Comparison of ENCODE assay signal across 14 mouse cellular contexts in genomic region chr5:37822116-37822707, GRCm38 (mm10). TPM values are rescaled to one million over a fixed set of nuclear protein-coding genes. Genes with fewer than 3 reads are reported as not detected.
DNase-seq lines count a peak whose midpoint lies in the region; ATAC-seq and TF ChIP-seq lines count a peak whose summit lies in the region.
"Had no signal": no experiment of that assay in that cellular context is flagged by ENCODE, and none has a peak within 500 bp of the region (broad histone marks: within the 10 kb centered on the region; RNA-seq: fewer than 3 reads in every experiment).

No protein-coding gene starts in this region.

- no peak for TF ChIP-seq POLR2A in myocyte (IDR thresholded peaks at IDR 0.05; ENCODE audit: insufficient read length, low read depth)

- H3K9ac ChIP-seq in heart, embryonic 14.5 days (ENCODE audit: low read length), result no peak overlapping the region
- H3K9ac ChIP-seq in embryonic facial prominence, embryonic 12.5 days, result peak overlapping the region; percentile 91
- no peak overlapping the region for H3K9ac ChIP-seq in hindbrain, embryonic 13.5 days

- H3K9me3 ChIP-seq in heart, embryonic 14.5 days (ENCODE audit: control insufficient read depth, low read length), result no peaks in the 10 kb centered on the region
- no peaks in the 10 kb centered on the region for H3K9me3 ChIP-seq in embryonic facial prominence, embryonic 12.5 days
- H3K9me3 ChIP-seq in hindbrain, embryonic 13.5 days, result no peaks in the 10 kb centered on the region

- no peak overlapping the region for H3K27ac ChIP-seq in heart, embryonic 14.5 days (replicated peaks in 1 of 2; ENCODE audit: control insufficient read depth in 1 of 2, insufficient read depth in 1 of 2, low read depth in 2 of 2, low read length in 2 of 2)
- peak overlapping the region; percentile 93 for H3K27ac ChIP-seq in embryonic facial prominence, embryonic 12.5 days
- H3K27ac ChIP-seq in hindbrain, embryonic 13.5 days, result no peak overlapping the region

- no peak for DNase-seq in heart, adult 9 months (ENCODE audit: low spot score in 2 of 2)
- DNase-seq in thymus, postnatal 0 days (ENCODE audit: low spot score), result no peak
- DNase-seq in left cerebral cortex, postnatal 25 days (ENCODE audit: low spot score in 2 of 2), result no peak
- no peak for DNase-seq in thymus, postnatal 25 days
- DNase-seq: lung, adult 18-20 months; spleen, adult 18-20 months had no signal

- H3K79me2 ChIP-seq in myocyte (ENCODE audit: control insufficient read depth, insufficient read depth), result no peaks in the 10 kb centered on the region

- peaks cover 88% of the 10 kb centered on the region for H3K27me3 ChIP-seq in heart, embryonic 14.5 days (ENCODE audit: control insufficient read depth, insufficient read depth, low read length)
- peaks cover 61% of the 10 kb centered on the region for H3K27me3 ChIP-seq in embryonic facial prominence, embryonic 12.5 days
- peaks cover 95% of the 10 kb centered on the region for H3K27me3 ChIP-seq in hindbrain, embryonic 13.5 days
- peaks cover 2% of the 10 kb centered on the region for H3K27me3 ChIP-seq in myocyte (ENCODE audit: control insufficient read depth, insufficient read depth, insufficient read length)
- H3K27me3 ChIP-seq: CH12.LX had no signal

- H3K4me3 ChIP-seq in heart, embryonic 14.5 days (ENCODE audit: control insufficient read depth in 1 of 2, insufficient read depth in 1 of 2, low read depth in 1 of 2, low read length in 2 of 2), result peak overlapping the region; percentile 64 to 72; a peak in 3 of 4 replicates
- H3K4me3 ChIP-seq in embryonic facial prominence, embryonic 12.5 days, result peak overlapping the region; percentile 72
- peak overlapping the region; percentile 43 for H3K4me3 ChIP-seq in hindbrain, embryonic 13.5 days
- peak overlapping the region; percentile 61 for H3K4me3 ChIP-seq in myocyte
- H3K4me3 ChIP-seq: erythroblast, embryonic 14.5 days had no signal

- H3ac ChIP-seq in myocyte (ENCODE audit: control insufficient read depth, insufficient read length), result no peak overlapping the region

- intact Hi-C loops in left cerebral cortex, postnatal 25 days (cut with DNase I), result loop anchor here (10.0 kb wide), 1 partner anchor 263 kb away; no protein-coding TSS in a partner anchor

- peaks cover 4 to 16% of the 10 kb centered on the region in 2 experiments; a peak in 2 of 4 replicates for H3K4me1 ChIP-seq in heart, embryonic 14.5 days (ENCODE audit: control insufficient read depth in 2 of 2, insufficient read depth in 2 of 2, low read length in 2 of 2)
- H3K4me1 ChIP-seq in embryonic facial prominence, embryonic 12.5 days, result peaks cover 27% of the 10 kb centered on the region
- H3K4me1 ChIP-seq in hindbrain, embryonic 13.5 days (replicated peaks), result peaks cover 50% of the 10 kb centered on the region

- WGBS in heart, embryonic 14.5 days, result 18% methylated on average over 11 of the region's 11 CpGs
- WGBS in embryonic facial prominence, embryonic 12.5 days, result 7% methylated on average over 11 of the region's 11 CpGs
- 7% methylated on average over 11 of the region's 11 CpGs for WGBS in hindbrain, embryonic 13.5 days

- ATAC-seq in heart, embryonic 14.5 days (ENCODE audit: insufficient number of reproducible peaks, insufficient read depth, low FRiP score, low read depth), result no peak
- ATAC-seq in embryonic facial prominence, embryonic 12.5 days (ENCODE audit: insufficient number of reproducible peaks, insufficient read depth, low FRiP score, low TSS enrichment), result no peak
- ATAC-seq in hindbrain, embryonic 13.5 days (ENCODE audit: low FRiP score), result no peak

- H3K36me3 ChIP-seq in heart, embryonic 14.5 days (ENCODE audit: control insufficient read depth, insufficient read depth, low read length), result no peaks in the 10 kb centered on the region
- H3K36me3 ChIP-seq in embryonic facial prominence, embryonic 12.5 days, result peaks cover 7% of the 10 kb centered on the region; the same call in 1 of the 2 replicates
- H3K36me3 ChIP-seq in hindbrain, embryonic 13.5 days, result no peaks in the 10 kb centered on the region
- H3K36me3 ChIP-seq in myocyte (ENCODE audit: control insufficient read depth, insufficient read depth), result no peaks in the 10 kb centered on the region

- peak overlapping the region; percentile 99 for H3K4me2 ChIP-seq in heart, embryonic 14.5 days (ENCODE audit: low read length)
- H3K4me2 ChIP-seq in embryonic facial prominence, embryonic 12.5 days (replicated peaks), result peak overlapping the region; percentile 71
- H3K4me2 ChIP-seq in hindbrain, embryonic 13.5 days, result peak overlapping the region; percentile 22
- H3K4me2 ChIP-seq in myocyte (ENCODE audit: low read depth), result peak overlapping the region; percentile 87

TF ChIP-seq in myocyte, 11 proteins besides CTCF, POLR2A, EP300 and RAD21:
- TF ChIP-seq SRF (IDR thresholded peaks at IDR 0.05; ENCODE audit: control insufficient read depth, insufficient read length, low read depth), result no peak
- TF ChIP-seq USF1 (IDR thresholded peaks at IDR 0.05; ENCODE audit: low read depth), result no peak
- no peak for TF ChIP-seq MYOD1 (IDR thresholded peaks at IDR 0.05; ENCODE audit: control insufficient read depth in 1 of 3, insufficient read length in 2 of 3, low read depth in 2 of 3)
- no peak for TF ChIP-seq REST (IDR thresholded peaks at IDR 0.05; ENCODE audit: insufficient read depth, insufficient read length)
- no peak for TF ChIP-seq CEBPB (IDR thresholded peaks at IDR 0.05; ENCODE audit: insufficient read depth, poor library complexity, severe bottlenecking)
- TF ChIP-seq MYOG (IDR thresholded peaks at IDR 0.05; ENCODE audit: control insufficient read depth in 1 of 3, insufficient read depth in 1 of 3, insufficient read length in 2 of 3, low read depth in 2 of 3), result no peak
- no peak for TF ChIP-seq POLR2AphosphoS2 (IDR thresholded peaks at IDR 0.05; ENCODE audit: insufficient read length, low read depth)
- no peak for TF ChIP-seq TCF3 (IDR thresholded peaks at IDR 0.05; ENCODE audit: insufficient read length, low read depth)
- no peak for TF ChIP-seq TCF12 (IDR thresholded peaks at IDR 0.05; ENCODE audit: insufficient read depth, poor library complexity, severe bottlenecking)
- TF ChIP-seq E2F4 (IDR thresholded peaks at IDR 0.05; ENCODE audit: insufficient read depth), result no peak
TF ChIP-seq in myocyte: peak in this region for 0.

RNA-seq across cellular contexts. Expression of gene Msx1, which starts 2.2 kb away (rescaled TPM):
- polyA plus RNA-seq in heart, embryonic 14.5 days (2014; fragmentation: Nextera tagmentation; extraction: Ambion mirVana), result 8.3 and 8.7 TPM in 2 replicates
- 394 and 406 TPM in 2 replicates for polyA plus RNA-seq in embryonic facial prominence, embryonic 12.5 days (2016; fragmentation: Nextera tagmentation; extraction: Ambion mirVana)
- 28.6 and 59.6 TPM in 2 replicates for polyA plus RNA-seq in hindbrain, embryonic 13.5 days (2015; fragmentation: Nextera tagmentation; extraction: Ambion mirVana)
- polyA plus RNA-seq in myocyte (2012; fragmentation: generic; extraction: Trizol), result 4.7 TPM
- 1.7 and 2.2 TPM in 2 replicates for polyA plus RNA-seq in thymus, postnatal 0 days (2015; fragmentation: Nextera tagmentation; extraction: Ambion mirVana)
- total RNA-seq in left cerebral cortex, postnatal 25 days (2021), result 1 to 10 TPM; 3.5 to 4.2 TPM
- total RNA-seq: CH12.LX; hematopoietic stem cell, adult 5-6 weeks; neutrophil, adult 5-6 weeks had no signal
- polyA plus RNA-seq: erythroblast, embryonic 14.5 days had no signal

Comparison
In these comparisons a context has a peak if more than half of its experiments do, and no peak if none do; other contexts are left out.
1. H3K4me2 ChIP-seq: peak in every context shown above with its lines; median percentile 99 in heart, embryonic 14.5 days; 87 in myocyte; 71 in embryonic facial prominence, embryonic 12.5 days; 22 in hindbrain, embryonic 13.5 days.